Mouse (Mus musculus) gastrocnemius, postnatal 25 days (tissue): ENCODE results near the gene Hist1h2ag. TPM values are rescaled to one million over a fixed set of nuclear protein-coding genes. Genes with fewer than 3 reads are reported as not detected.

Experiments used
- DNase-seq: peaks from one replicate; pipeline ENCODE4 v3.0.0; 2022
- total RNA-seq, 2 experiments: library from RNA; stranded (reverse); gene quantifications; 1 replicate in 1 of 2; 2 replicates in 1 of 2; pipeline ENCODE4 v1.2.3; 2021

Gene Hist1h2ag
- total RNA-seq, 2 experiments from 2014 or later = 3.5 to 16.1 TPM

DNA sequence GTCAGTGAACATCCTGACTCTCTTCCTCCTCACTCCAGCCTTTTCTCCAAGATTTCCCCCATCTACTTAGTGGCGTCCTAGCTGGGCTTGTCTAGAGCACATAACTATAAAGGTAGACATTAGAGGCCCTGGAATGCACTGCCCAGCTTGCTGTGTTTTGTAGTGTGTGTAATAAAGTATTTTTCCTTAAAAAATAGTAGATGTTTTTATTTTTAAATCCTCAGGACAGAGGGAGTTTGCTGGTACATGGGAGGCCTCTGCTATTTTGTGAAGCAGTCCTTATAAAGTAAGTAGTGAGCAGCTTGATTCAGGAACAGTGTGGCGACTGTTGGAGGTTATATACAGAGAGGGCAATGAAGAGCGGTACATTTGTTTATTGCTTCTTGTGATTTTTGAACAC is 34.0 kb downstream of the Hist1h2ag start:
- DNase-seq = no peak

DNA sequence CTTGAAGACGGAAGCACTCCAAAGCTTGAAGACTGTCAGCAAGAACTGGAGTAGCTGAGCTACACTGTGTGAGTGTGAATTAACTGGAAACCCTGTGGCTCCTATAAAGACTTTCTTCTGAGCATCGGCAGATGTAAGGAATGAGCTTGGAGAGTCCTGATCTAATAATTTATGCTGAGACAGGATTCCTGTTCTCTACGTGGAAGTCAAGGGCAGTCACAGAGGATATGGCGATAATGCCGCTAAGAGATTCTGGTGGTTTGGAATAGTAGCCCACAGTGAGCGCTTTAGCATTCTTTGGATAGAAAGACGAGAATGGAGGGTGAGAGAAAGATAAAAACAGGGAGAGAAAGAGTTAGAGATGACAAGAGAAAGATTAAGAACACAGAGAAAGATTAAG is 34.9 kb downstream of the Hist1h2ag start:
- DNase-seq = no peak

DNA sequence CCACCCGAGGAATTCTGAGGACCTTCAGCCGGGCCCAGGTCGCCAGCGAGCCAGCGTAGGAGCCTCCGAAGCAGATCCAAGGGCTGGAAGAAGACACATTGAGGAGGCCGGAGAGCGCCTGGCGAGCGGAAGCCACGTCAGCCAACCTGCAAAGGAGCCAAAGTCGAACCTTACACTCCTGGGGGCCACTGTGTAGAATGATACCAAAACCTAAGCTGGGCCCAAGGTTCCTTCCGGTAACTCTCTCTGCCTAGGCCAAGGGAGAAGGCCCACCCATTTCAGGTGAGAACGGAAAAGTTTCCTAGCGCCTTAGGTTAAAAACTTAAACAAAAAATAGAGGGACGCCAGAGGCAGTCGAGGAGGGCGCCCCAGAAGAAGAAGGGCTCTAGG is 35.6 kb downstream of the Hist1h2ag start:
- DNase-seq = no peak

DNA sequence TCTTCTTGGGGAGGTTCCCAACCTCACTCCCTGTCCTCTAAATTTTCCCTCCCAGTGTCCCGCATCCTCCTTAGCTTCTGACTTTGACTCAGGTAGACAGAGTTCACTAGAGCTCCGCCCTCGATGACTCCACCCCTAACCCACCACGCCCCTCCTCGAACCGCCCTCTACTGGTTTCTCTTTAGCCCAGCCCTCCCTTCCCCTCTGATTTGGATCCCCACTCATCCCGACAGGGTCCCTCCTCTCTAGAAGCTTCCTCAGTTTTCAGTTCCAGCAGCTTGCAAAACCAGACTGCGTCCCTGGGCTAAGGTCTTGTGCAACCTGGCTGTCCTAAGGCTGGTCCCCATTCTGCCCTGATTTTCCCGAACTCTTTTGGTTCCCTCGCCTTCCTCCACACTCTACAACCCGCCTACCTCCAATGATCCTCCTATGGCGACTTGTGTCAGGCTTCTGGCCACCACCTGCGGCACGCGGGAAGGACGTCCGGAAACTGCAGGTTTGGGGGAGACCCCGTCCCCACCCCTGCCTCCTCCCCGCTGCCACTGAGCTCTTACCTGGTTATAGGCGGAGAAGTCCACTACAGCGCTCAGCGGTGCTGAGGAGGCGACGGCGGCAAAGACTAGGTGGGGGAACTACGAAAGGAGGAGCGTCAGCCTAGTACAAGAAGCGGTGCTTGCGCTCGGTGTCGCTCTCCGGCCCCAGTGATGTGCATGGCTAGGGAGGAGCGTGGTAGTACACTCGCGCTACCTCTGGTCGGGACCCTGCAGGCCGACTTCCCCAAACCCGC is 36.2 kb downstream of the Hist1h2ag start:
- DNase-seq = no peak

- DNase-seq = peak; percentile 27
Measured at GRCm38 (mm10) chr13:22005605-22006333, 37.0 kb downstream of the Hist1h2ag start.

GRCm38 (mm10) chr13:22001823-22002222 is 40.9 kb downstream of the Hist1h2ag start:
- no peak for DNase-seq

DNA sequence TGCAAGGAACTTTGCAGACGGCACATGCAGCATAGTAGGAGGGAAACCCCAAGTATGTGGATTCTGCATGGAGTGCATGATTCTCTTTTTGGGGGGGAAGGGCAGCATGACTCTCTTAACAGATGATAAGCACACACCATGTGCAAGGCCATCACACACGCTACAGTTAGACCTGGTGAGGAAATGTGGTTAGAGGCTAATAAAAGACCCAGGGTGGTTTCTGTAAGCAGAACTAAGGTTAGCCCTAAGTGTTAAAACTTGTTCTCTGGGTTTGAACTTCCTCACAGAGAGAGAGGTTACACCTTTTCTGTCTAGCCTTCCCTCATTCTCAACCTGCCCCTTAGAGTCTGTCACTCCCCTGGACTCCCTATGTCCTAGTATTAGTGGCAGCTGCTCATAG is 41.4 kb downstream of the Hist1h2ag start:
- no peak for DNase-seq

GRCm38 (mm10) chr13:21999147-21999546 is 43.6 kb downstream of the Hist1h2ag start:
- DNase-seq = no peak

- DNase-seq = no peak
Measured at GRCm38 (mm10) chr13:21998412-21998811, 44.3 kb downstream of the Hist1h2ag start.

DNA sequence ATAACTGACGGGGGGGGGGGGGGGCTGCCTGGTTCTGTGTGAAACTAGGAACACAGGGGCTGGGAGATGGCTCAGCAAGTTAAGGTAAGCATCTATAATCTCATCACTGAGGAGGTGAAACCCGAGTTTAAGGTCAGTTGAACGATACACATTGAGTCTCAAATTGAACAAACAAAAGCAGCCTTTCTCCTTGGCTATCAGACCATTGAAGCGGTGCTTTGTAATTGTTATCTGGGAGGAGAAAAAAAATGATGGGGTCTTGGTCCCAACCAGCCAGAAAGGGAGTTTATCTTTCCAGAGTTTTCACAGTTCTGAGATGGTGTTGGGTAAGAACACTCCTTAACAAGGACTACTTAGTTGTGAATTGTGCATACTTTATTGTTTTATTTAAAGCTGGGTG is 44.9 kb downstream of the Hist1h2ag start:
- no peak for DNase-seq

- DNase-seq = no peak
Measured at GRCm38 (mm10) chr13:21997201-21997820, 45.4 kb downstream of the Hist1h2ag start.

- no peak for DNase-seq
Measured at GRCm38 (mm10) chr13:21996840-21997185, 45.9 kb downstream of the Hist1h2ag start.

DNA sequence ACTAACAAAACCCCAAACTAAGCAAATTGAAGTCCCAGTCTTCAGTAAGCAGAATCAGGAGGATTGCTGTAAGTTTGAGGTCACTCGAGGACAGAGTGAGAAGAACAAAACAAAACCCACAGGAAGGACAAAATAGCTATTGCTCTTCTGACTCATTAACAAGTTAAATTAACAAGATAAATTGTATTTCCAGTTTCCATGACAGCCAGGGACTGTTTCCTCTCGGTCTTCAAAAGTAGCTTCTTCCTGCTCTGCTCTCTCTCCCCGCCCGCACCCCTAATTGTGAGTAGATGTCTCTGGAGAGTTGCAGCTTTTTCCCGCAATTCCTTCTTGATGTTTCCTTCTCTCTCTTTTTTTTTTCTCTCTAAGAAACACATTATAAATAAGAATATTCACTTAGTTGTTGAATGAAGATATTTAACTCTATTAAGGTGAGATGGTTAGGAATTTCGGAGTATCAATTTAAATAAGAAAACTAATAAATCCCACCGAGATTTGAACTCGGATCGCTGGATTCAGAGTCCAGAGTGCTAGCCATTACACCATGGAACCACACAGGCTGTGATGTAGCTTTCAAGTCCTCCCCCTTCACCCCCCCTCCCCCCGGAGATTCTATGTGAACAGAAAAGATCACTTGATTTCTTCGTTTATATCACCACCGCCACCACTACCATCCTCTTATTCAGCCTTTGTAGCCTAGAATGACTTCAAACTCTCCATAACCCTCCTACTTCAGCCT is 46.5 kb downstream of the Hist1h2ag start:
- DNase-seq = no peak

DNA sequence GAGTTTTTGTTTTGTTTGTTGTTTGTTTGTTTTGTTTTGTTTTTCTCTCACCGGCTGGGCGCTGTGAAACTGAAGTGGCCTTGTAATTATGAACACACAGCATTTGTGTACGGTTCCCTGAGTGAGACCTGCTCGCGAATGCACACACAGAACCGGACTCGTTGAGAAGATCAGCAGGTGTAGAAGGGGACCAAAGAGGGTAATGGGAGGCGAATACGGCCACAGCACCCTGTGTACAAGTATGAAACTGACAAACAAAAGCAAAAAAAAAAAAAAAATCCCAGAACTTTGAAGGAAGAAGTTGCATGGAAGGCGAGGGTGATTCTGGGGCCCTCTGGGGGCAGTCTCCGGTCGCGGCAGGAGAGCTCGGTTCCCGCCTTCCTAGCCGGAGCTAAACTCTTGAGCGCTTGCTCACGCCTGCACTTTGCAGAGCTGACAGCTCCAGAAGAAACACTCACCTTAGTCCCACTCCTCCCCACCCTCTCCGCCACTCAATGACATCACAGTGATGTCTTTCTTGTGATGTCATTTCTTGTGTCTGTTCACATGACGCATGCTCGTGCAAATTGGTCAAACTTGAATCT is 47.3 kb downstream of the Hist1h2ag start:
- DNase-seq = no peak

GRCm38 (mm10) chr13:21994896-21995295 is 47.8 kb downstream of the Hist1h2ag start:
- DNase-seq = no peak

DNA sequence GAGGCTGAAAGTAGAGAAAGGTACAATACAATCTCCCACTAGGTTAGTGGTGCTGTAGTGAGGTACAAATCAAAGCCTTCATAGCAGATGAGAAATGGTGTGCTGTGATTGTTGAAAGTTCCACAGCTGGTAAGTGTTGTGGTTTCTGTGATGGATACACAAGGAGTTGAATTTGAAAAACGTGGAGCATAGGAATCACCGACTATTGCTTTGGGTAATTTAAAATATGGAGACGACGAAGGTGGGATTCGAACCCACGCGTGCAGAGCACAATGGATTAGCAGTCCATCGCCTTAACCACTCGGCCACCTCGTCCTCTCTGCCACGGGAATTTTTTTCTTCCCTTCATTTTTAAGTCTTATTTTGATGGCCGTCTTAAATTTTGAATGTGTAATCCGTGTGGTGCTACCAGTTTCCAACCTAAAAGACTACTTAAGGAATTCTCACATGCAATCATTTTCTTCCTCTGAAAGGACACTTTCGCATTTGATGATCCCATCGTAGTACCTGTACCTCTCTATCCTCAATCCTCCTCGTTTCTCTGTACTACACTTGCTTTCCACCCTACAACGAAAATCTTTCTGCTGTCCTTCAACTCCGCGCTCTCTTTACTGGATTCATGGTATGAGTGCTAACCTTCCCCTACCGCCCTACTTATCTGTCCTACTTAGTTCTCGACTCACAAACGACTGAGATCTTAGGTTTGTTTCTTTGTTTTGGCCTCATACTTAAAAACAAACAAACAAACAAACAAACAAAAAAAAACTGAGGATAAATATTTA is 48.6 kb downstream of the Hist1h2ag start:
- DNase-seq = no peak

DNA sequence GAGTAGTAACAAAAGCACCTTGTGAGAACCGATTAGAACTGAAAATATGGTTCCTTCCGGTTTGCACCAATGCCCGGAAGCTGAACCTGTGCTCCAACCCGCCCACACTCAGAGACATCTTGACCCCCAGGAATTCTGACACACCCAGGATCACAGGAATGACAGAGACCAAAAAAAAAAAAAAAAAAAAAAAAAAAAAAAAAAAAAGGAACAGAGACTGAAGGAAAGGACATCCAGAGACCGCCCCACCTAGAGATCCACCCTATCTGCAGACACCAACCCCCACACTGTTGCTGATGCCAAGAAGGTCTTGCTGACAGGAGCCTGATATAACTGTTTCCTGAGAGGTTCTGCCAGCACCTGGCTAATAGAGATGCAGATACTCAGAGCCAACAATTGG is 50.2 kb downstream of the Hist1h2ag start:
- no peak for DNase-seq
